In the genomic region with DNA sequence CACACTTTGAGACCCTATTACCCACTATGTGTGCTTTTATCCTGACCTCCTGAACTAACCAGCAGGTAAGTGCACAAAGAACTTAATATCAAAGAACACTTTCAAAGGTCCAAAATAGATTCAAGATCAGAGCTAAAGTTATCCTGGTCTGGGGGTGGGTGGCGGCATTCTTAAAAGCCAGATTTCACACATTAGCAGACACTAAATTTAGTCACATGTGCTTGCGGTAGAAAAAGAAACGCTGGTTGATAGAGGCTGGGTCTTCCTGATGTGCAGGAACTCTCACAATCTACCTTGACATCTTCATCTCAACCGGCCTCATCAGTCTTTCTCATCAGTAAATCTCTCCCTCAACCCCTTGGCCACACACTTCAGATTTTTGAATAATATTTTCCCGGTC, we compare ENCODE assay signal across 25 mouse cellular contexts. TPM values are rescaled to one million over a fixed set of nuclear protein-coding genes. Genes with fewer than 3 reads are reported as not detected.
DNase-seq lines count a peak whose midpoint lies in the region; ATAC-seq and TF ChIP-seq lines count a peak whose summit lies in the region.
"Had no signal": no experiment of that assay in that cellular context is flagged by ENCODE, and none has a peak within 500 bp of the region (broad histone marks: within the 10 kb centered on the region; RNA-seq: fewer than 3 reads in every experiment).

No protein-coding gene starts in this region.

- TF ChIP-seq POLR2A in olfactory bulb, adult 2 months (IDR thresholded peaks at IDR 0.05; ENCODE audit: insufficient read depth, low read depth, low read length), result no peak

- H3K9ac ChIP-seq in heart, embryonic 11.5 days (ENCODE audit: low read depth, low read length), result no peak overlapping the region
- H3K9ac ChIP-seq: embryonic facial prominence, embryonic 12.5 days; forebrain, embryonic 13.5 days; forebrain, embryonic 15.5 days; forebrain, postnatal 0 days had no signal

- no peak for ATAC-seq in heart, embryonic 11.5 days (replicated peaks; ENCODE audit: insufficient number of reproducible peaks, low FRiP score, low TSS enrichment)
- ATAC-seq: activated CD4-positive, CD25-positive, alpha-beta regulatory T cell, adult 4 months; CD4-positive, CD25-positive, alpha-beta regulatory T cell, adult 4 months; forebrain, embryonic 13.5 days; forebrain, embryonic 15.5 days; forebrain, postnatal 0 days; Patski had no signal

- H3K9me3 ChIP-seq in heart, embryonic 11.5 days (replicated peaks; ENCODE audit: control insufficient read depth, low read length), result no peaks in the 10 kb centered on the region
- H3K9me3 ChIP-seq: embryonic facial prominence, embryonic 10.5 days; embryonic facial prominence, embryonic 12.5 days; forebrain, embryonic 13.5 days; forebrain, embryonic 15.5 days; G1E had no signal

- H3K36me3 ChIP-seq in heart, embryonic 11.5 days (ENCODE audit: control insufficient read depth, insufficient read depth, low read length), result no peaks in the 10 kb centered on the region
- H3K36me3 ChIP-seq: embryonic facial prominence, embryonic 10.5 days; embryonic facial prominence, embryonic 12.5 days; forebrain, embryonic 15.5 days; G1E had no signal

- WGBS in heart, embryonic 11.5 days (ENCODE audit: insufficient replicate concordance), result 68% methylated on average over 5 of the region's 5 CpGs
- WGBS in olfactory bulb, adult 2 months, result 60% methylated on average over 5 of the region's 5 CpGs

- H3K4me2 ChIP-seq in heart, embryonic 11.5 days, result no peak overlapping the region
- H3K4me2 ChIP-seq: embryonic facial prominence, embryonic 12.5 days; forebrain, embryonic 13.5 days; forebrain, embryonic 15.5 days had no signal

- TF ChIP-seq CTCF in olfactory bulb, adult 2 months (IDR thresholded peaks at IDR 0.05; ENCODE audit: insufficient read depth, low read depth, low read length), result no peak

- H3K4me1 ChIP-seq in heart, embryonic 11.5 days (ENCODE audit: control insufficient read depth, insufficient read depth, low read length), result no peaks in the 10 kb centered on the region
- peaks cover 5% of the 10 kb centered on the region for H3K4me1 ChIP-seq in olfactory bulb, adult 2 months (ENCODE audit: control insufficient read depth, insufficient read depth, low read length)
- H3K4me1 ChIP-seq: embryonic facial prominence, embryonic 10.5 days; embryonic facial prominence, embryonic 12.5 days; forebrain, embryonic 13.5 days; forebrain, embryonic 15.5 days had no signal

- H3K27me3 ChIP-seq in heart, embryonic 11.5 days (ENCODE audit: control insufficient read depth, insufficient read depth, low read length), result no peaks in the 10 kb centered on the region
- H3K27me3 ChIP-seq: CH12.LX; embryonic facial prominence, embryonic 12.5 days; forebrain, embryonic 13.5 days; forebrain, embryonic 15.5 days had no signal

- no peak overlapping the region for H3K27ac ChIP-seq in heart, embryonic 11.5 days (ENCODE audit: low read depth, low read length)
- peak overlapping the region; percentile 42 for H3K27ac ChIP-seq in olfactory bulb, adult 2 months (ENCODE audit: insufficient read depth, low read depth, low read length)
- H3K27ac ChIP-seq: embryonic facial prominence, embryonic 10.5 days; embryonic facial prominence, embryonic 12.5 days; forebrain, embryonic 13.5 days; forebrain, embryonic 15.5 days had no signal

- H3K4me3 ChIP-seq in heart, embryonic 11.5 days (ENCODE audit: low read depth, low read length), result no peak overlapping the region
- H3K4me3 ChIP-seq in olfactory bulb, adult 2 months (ENCODE audit: insufficient read depth, low read depth, low read length), result no peak overlapping the region
- H3K4me3 ChIP-seq: embryonic facial prominence, embryonic 10.5 days; embryonic facial prominence, embryonic 12.5 days; forebrain, embryonic 13.5 days; forebrain, embryonic 15.5 days had no signal

- DNase-seq in heart, adult 11 months, result peak; percentile 77
- DNase-seq in brain, adult 2 months (ENCODE audit: low read depth, low spot score), result peak; percentile 69
- no peak for DNase-seq in cerebellum, postnatal 4 days (ENCODE audit: low spot score in 2 of 2)
- DNase-seq: adrenal gland, adult 8-10 months; adrenal gland, postnatal 14 days; adrenal gland, postnatal 36 days; B cell, adult 2 months; cerebellum, adult 11 months; cerebellum, adult 18-20 months; cerebellum, adult 8-10 months; cerebellum, adult 9-11 months; cerebellum, postnatal 14 days; cerebellum, postnatal 36 days; forebrain, postnatal 0 days had no signal

RNA-seq across cellular contexts. Expression of gene Fn3krp, which starts 6.4 kb away (rescaled TPM):
- 4.1 and 4.8 TPM in 2 replicates for polyA plus RNA-seq in heart, embryonic 11.5 days (2014; fragmentation: Nextera tagmentation; extraction: Ambion mirVana)
- not detected in 2 replicates for polyA plus RNA-seq in olfactory bulb, adult 2 months (2012; ENCODE audit: insufficient read depth, insufficient read length, low replicate concordance, missing spikeins)

RNA-seq across cellular contexts. Expression of gene Fn3k, which starts 20.0 kb away (rescaled TPM):
- polyA plus RNA-seq in heart, embryonic 11.5 days (2014; fragmentation: Nextera tagmentation; extraction: Ambion mirVana), result 4.5 and 6.2 TPM in 2 replicates
- not detected in 2 replicates for polyA plus RNA-seq in olfactory bulb, adult 2 months (2012; ENCODE audit: insufficient read depth, insufficient read length, low replicate concordance, missing spikeins)
- polyA plus RNA-seq: CD4-positive, CD25-positive, alpha-beta regulatory T cell, adult 4 months had no signal

RNA-seq across cellular contexts. Expression of gene Rab40b, which starts 26.7 kb away (rescaled TPM):
- polyA plus RNA-seq in heart, embryonic 11.5 days (2014; fragmentation: Nextera tagmentation; extraction: Ambion mirVana), result 3.4 and 4.5 TPM in 2 replicates
- not detected in 2 replicates for polyA plus RNA-seq in olfactory bulb, adult 2 months (2012; ENCODE audit: insufficient read depth, insufficient read length, low replicate concordance, missing spikeins)
- polyA plus RNA-seq: activated CD4-positive, CD25-positive, alpha-beta regulatory T cell, adult 4 months; CD4-positive, CD25-positive, alpha-beta regulatory T cell, adult 4 months; G1E had no signal

RNA-seq across cellular contexts. Expression of gene Tbcd, which starts 37.0 kb away (rescaled TPM):
- 16.5 and 22.3 TPM in 2 replicates for polyA plus RNA-seq in heart, embryonic 11.5 days (2014; fragmentation: Nextera tagmentation; extraction: Ambion mirVana)
- not detected in 2 replicates for polyA plus RNA-seq in olfactory bulb, adult 2 months (2012; ENCODE audit: insufficient read depth, insufficient read length, low replicate concordance, missing spikeins)

Comparison
In these comparisons a context has a peak if more than half of its experiments do, and no peak if none do; other contexts are left out.
1. DNase-seq: peak in heart, adult 11 months (single experiment) and brain, adult 2 months (single experiment); none in cerebellum, postnatal 4 days (0 of 2).